Mouse (Mus musculus): Measurements from ENCODE around the gene Yod1. TPM values are rescaled to one million over a fixed set of nuclear protein-coding genes. Genes with fewer than 3 reads are reported as not detected.

Gene Yod1
- polyA plus RNA-seq, 1 experiment from 2014 or later = 18.4 TPM

DNA sequence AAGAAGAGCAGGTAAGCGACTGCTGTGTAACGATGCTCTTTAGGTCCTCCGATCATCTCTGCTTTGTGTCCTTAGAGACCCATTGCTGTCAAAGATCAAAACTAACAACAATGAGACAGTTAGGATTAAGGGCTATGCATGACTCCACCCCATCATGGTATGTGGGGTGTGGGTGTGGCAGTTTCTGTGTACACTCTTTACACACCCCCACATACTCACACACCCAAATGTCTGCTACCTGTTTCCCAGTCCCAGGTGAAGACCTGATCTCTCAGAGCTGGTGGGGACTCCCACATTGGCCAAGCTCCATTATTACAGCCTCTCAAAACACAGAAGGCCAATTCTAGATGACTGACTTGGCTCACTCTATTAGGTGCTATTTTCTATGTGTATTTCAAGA is 28.5 kb downstream of the Yod1 start:
- no peak overlapping the region for H3K9ac ChIP-seq
- no peak overlapping the region for H3K4me2 ChIP-seq
- no peaks in the 10 kb centered on the region for H3K27me3 ChIP-seq
- H3K4me3 ChIP-seq = no peak overlapping the region
- no peak for ATAC-seq (ENCODE audit: low FRiP score)
- no peaks in the 10 kb centered on the region for H3K36me3 ChIP-seq
- no peaks in the 10 kb centered on the region for H3K4me1 ChIP-seq (replicated peaks)
- WGBS = 95% methylated on average over 3 of the region's 3 CpGs
- H3K9me3 ChIP-seq = no peaks in the 10 kb centered on the region
- H3K27ac ChIP-seq = no peak overlapping the region

DNA sequence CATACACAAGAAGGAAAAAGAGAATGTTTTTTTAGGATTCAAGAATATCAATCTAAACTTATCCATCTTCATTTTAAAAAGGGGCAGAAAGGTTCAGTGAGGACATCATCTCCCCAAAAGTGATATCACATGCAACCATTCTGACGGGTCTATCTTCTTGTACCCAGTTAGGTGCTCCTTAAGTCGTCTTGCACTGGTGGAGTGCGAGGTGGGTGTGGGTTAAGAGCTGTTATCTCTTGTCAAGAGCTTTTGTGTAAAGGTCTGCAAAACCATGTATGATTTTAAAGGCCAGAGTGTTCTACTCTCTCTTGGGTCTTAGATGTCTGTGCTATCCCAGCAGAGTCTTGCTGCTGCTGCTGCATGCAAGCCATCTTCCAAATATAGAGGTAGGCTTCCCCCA is 29.7 kb downstream of the Yod1 start:
- Histone ChIP-seq H3K4me2 (no peak overlapping the region), H3K4me1 (replicated peaks) (no peaks in the 10 kb centered on the region), H3K27ac (no peak overlapping the region), H3K4me3 (no peak overlapping the region), H3K27me3 (no peaks in the 10 kb centered on the region), H3K36me3 (no peaks in the 10 kb centered on the region), H3K9ac (no peak overlapping the region), H3K9me3 (no peaks in the 10 kb centered on the region)
- no peak for ATAC-seq (ENCODE audit: low FRiP score)
- 93% methylated on average over 3 of the region's 3 CpGs for WGBS

DNA sequence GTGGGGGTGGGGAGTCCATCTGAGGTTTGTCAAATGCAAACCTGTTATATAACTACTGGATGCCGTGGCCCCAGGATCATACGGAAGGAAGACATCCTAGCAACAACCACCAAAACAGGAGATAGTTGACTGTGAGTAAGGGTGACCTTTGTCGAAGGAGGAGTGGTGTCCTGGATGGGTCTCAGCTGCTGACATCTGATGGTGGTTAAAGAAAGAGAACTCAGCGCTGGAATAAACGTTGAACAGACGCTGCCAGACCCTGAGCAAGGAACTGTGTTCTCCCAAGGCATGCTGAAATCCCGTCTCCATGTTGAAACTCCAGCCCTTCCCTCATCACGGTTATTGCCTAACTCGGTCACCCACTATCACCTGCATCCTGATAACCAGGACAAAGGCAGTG is 42.6 kb downstream of the Yod1 start:
- Histone ChIP-seq H3K27ac (no peak overlapping the region), H3K27me3 (no peaks in the 10 kb centered on the region), H3K36me3 (no peaks in the 10 kb centered on the region), H3K9ac (no peak overlapping the region), H3K4me1 (replicated peaks) (no peaks in the 10 kb centered on the region), H3K9me3 (no peaks in the 10 kb centered on the region), H3K4me2 (no peak overlapping the region), H3K4me3 (no peak overlapping the region)
- 88% methylated on average over 9 of the region's 9 CpGs for WGBS
- no peak for ATAC-seq (ENCODE audit: low FRiP score)

DNA sequence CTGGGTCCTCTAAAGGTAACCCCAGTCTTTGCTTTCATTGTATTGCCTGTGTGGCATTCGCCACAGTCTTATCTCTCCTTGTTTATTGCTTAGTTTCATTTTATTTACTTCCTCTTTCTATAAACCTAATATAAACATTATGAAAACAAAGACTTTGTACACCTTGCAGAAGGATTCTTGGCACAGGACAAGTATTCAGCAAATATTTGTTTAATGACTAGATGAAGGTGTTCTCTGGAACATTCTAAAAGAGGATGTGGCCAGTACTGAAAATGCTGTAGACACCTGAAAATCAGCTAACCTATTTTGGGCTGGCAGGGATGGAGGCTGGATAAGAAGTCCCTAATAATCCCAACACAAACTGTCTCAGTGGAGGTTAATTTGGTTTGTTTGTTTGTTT is 44.5 kb downstream of the Yod1 start:
- Histone ChIP-seq H3K27ac (no peak overlapping the region), H3K4me2 (no peak overlapping the region), H3K9ac (no peak overlapping the region), H3K4me1 (replicated peaks) (no peaks in the 10 kb centered on the region), H3K4me3 (no peak overlapping the region), H3K36me3 (no peaks in the 10 kb centered on the region), H3K27me3 (no peaks in the 10 kb centered on the region), H3K9me3 (no peaks in the 10 kb centered on the region)
- ATAC-seq (ENCODE audit: low FRiP score) = no peak
- 89% methylated on average over 1 of the region's 1 CpGs for WGBS

DNA sequence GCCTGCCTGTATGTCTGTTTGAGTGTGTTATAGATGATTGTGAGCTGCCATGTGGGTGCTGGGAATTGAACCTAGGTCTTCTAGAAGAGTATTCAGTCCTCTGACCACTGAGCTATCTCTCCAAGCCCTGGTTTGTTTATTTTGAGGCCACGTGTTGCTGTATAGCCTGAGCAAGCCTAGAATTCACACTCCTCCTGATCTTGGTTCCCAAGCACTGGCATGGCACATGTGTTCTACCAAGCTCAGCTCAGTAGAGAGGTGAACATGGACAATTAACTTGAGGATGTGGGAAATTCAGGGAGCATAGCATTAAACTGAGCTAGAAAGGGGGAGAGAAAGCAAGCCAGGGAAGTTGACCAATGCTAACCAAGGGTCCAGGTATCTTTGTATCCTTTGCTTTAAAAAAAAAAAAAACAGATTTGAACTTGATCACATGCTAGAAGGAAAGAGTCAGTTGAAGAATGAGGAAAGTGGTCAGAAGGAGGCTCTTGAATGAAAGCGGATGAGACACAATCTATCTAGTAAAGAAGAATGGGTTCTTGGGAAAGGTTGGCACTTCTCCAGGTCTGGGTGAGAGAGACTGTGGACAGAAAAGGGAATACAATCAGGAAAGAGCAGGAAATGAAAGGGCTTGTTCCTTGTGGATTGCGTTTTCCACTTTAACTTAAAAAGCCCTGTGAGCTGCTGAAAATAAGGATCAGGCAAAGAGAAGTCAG is 45.1 kb downstream of the Yod1 start:
- WGBS = 88% methylated on average over 3 of the region's 3 CpGs
- no peak overlapping the region for H3K9ac ChIP-seq
- H3K27ac ChIP-seq = no peak overlapping the region
- no peak overlapping the region for H3K4me2 ChIP-seq
- no peaks in the 10 kb centered on the region for H3K9me3 ChIP-seq
- H3K4me1 ChIP-seq (replicated peaks) = no peaks in the 10 kb centered on the region
- no peaks in the 10 kb centered on the region for H3K27me3 ChIP-seq
- no peak overlapping the region for H3K4me3 ChIP-seq
- H3K36me3 ChIP-seq = no peaks in the 10 kb centered on the region
- no peak for ATAC-seq (ENCODE audit: low FRiP score)

DNA sequence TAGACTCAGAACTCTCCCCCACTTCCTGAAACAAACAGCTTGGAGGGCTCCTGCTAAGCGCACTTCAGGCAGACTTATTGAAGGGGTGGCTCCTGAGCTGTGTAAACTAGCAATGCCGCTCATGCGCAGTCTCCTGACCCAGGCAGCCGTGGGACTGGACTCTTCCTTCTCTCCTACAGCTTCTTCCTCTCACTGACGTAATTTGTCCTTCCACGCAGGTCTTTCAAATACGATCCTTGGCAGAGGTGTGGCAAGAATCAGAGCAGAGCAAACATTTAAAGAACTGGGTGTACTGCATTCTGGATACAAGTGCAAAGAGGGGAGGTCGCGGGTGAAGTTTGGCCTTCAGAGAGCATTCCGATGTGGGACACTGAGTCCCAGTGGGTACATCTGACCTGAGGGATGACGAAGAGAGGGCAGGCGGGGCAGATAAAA is 46.9 kb downstream of the Yod1 start:
- no peaks in the 10 kb centered on the region for H3K27me3 ChIP-seq
- no peaks in the 10 kb centered on the region for H3K9me3 ChIP-seq
- no peak for ATAC-seq (ENCODE audit: low FRiP score)
- no peaks in the 10 kb centered on the region for H3K4me1 ChIP-seq (replicated peaks)
- 91% methylated on average over 12 of the region's 12 CpGs for WGBS
- H3K27ac ChIP-seq = no peak overlapping the region
- no peaks in the 10 kb centered on the region for H3K36me3 ChIP-seq
- H3K4me2 ChIP-seq = no peak overlapping the region
- H3K4me3 ChIP-seq = no peak overlapping the region
- no peak overlapping the region for H3K9ac ChIP-seq

DNA sequence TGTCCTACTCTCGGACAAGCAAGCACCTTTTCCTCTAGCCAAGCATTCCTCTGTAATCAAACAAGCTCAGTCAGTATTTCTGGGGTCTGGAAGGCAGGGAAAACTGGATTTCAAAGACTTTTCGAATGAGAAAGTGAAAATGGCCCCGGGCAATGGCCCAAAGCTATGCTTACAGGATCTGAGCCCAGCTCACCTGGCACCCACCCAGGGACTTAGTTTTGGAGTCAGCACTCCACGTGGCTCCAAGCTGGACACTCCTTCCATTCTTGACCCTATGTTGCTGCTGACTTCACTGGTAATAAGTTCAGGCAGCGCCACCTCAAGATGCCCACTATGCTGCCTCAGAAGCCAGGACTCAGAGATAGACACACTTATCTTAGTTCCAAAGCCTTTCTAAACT is 49.9 kb downstream of the Yod1 start:
- Histone ChIP-seq H3K4me2 (no peak overlapping the region), H3K36me3 (no peaks in the 10 kb centered on the region), H3K9ac (no peak overlapping the region), H3K4me1 (replicated peaks) (no peaks in the 10 kb centered on the region), H3K9me3 (no peaks in the 10 kb centered on the region), H3K4me3 (no peak overlapping the region), H3K27ac (no peak overlapping the region), H3K27me3 (no peaks in the 10 kb centered on the region)
- 89% methylated on average over 5 of the region's 5 CpGs for WGBS
- no peak for ATAC-seq (ENCODE audit: low FRiP score)

DNA sequence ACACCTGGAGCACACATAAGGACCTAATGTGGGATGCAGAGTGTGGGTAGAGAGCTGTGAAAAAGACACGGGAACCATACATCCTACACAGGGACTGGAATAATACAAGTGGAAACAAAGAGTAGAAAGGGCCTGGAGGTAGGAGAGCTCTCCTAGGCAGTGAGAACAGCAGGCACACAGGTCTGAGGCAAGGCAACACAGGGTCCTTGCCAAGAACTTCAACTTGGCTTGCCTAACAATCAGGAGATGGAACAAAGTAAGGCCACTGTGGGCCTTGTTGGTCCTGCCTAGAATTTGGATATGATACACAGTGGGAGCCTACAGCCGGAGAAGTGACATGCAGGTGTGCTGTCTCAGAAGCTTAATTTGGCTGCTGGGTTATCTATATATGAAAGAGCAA is 52.8 kb downstream of the Yod1 start:
- Histone ChIP-seq H3K4me1 (replicated peaks) (no peaks in the 10 kb centered on the region), H3K27ac (no peak overlapping the region), H3K27me3 (no peaks in the 10 kb centered on the region), H3K36me3 (no peaks in the 10 kb centered on the region), H3K4me3 (no peak overlapping the region), H3K9ac (no peak overlapping the region), H3K4me2 (no peak overlapping the region), H3K9me3 (no peaks in the 10 kb centered on the region)
- 93% methylated on average over 2 of the region's 2 CpGs for WGBS
- no peak for ATAC-seq (ENCODE audit: low FRiP score)

DNA sequence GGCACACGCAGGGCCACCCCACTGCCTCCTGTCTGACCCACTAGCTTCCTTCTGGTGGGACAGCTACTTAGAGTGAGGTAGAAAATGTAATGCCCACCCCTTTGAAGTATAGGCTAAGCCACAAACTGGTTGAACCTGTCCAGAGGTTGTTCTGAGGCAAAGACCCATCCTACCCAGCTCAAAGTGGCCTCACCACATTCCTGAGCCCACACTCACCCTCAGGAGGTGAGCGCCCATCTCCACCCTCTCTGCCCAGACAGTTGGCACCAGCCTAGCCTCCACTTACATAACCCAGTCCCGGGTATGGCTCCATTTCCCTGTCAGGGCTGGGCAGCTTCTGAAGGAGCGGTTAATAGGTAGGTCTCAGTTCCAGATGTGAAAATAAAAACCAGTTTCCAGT is 53.4 kb downstream of the Yod1 start:
- no peak for ATAC-seq (ENCODE audit: low FRiP score)
- Histone ChIP-seq H3K27me3 (no peaks in the 10 kb centered on the region), H3K4me1 (replicated peaks) (no peaks in the 10 kb centered on the region), H3K4me3 (no peak overlapping the region), H3K27ac (no peak overlapping the region), H3K9me3 (no peaks in the 10 kb centered on the region), H3K9ac (no peak overlapping the region), H3K4me2 (no peak overlapping the region), H3K36me3 (no peaks in the 10 kb centered on the region)
- 91% methylated on average over 4 of the region's 4 CpGs for WGBS

DNA sequence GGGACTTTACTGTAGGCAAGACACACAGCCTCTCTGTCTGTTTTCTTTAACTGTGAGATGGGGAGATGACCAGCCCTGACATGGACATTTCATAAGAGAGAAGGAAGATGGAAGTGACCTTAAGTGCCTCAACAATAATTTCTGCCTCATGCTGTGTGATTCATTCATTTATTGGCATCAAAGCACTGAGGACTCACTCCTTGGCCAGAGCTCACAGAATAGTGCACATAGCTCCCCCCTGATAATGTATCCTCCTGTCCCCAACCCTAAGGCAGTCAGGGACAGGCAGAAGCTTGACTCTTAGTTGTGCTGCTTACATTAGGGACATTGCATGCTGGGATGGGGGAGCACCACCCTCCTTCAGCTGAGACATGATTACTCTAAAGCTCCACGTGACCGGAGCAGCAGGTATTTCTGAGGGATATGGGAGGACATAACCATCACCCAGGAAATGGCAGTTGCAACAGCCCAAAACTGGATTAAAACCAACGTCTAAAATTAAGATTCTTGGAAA is 53.9 kb downstream of the Yod1 start:
- Histone ChIP-seq H3K9ac (no peak overlapping the region), H3K4me2 (no peak overlapping the region), H3K9me3 (no peaks in the 10 kb centered on the region), H3K4me1 (replicated peaks) (no peaks in the 10 kb centered on the region), H3K4me3 (no peak overlapping the region), H3K27ac (no peak overlapping the region), H3K36me3 (no peaks in the 10 kb centered on the region), H3K27me3 (no peaks in the 10 kb centered on the region)
- no peak for ATAC-seq (ENCODE audit: low FRiP score)
- 77% methylated on average over 3 of the region's 3 CpGs for WGBS

Other genes starting within 250 kb of the Yod1 start
- gene Zp3r, start 87.7 kb upstream of the Yod1 start, polyA plus RNA-seq (2015; fragmentation: Nextera tagmentation; extraction: Ambion mirVana) = not detected in 2 replicates
- gene C4bp, start 55.7 kb upstream of the Yod1 start, polyA plus RNA-seq (2015; fragmentation: Nextera tagmentation; extraction: Ambion mirVana) = not detected in 2 replicates
- gene Gm29427, start 1.5 kb upstream of the Yod1 start, polyA plus RNA-seq (2015; fragmentation: Nextera tagmentation; extraction: Ambion mirVana) = 0.16 TPM in 1 of 2 replicates, not detected in the other
- gene Pfkfb2, start 11.9 kb downstream of the Yod1 start, polyA plus RNA-seq (2015; fragmentation: Nextera tagmentation; extraction: Ambion mirVana) = 19.5 and 21.8 TPM in 2 replicates
- 0.51 and 0.63 TPM in 2 replicates for gene AA986860, start 14.6 kb downstream of the Yod1 start, polyA plus RNA-seq (2015; fragmentation: Nextera tagmentation; extraction: Ambion mirVana)
- not detected in 2 replicates for gene Fcamr, start 83.6 kb downstream of the Yod1 start, polyA plus RNA-seq (2015; fragmentation: Nextera tagmentation; extraction: Ambion mirVana)
- not detected in 2 replicates for gene Pigr, start 109.4 kb downstream of the Yod1 start, polyA plus RNA-seq (2015; fragmentation: Nextera tagmentation; extraction: Ambion mirVana)
- gene Fcmr, start 148.3 kb downstream of the Yod1 start, polyA plus RNA-seq (2015; fragmentation: Nextera tagmentation; extraction: Ambion mirVana) = 0.51 TPM in 1 of 2 replicates, not detected in the other
- not detected in 2 replicates for gene Il24, start 170.1 kb downstream of the Yod1 start, polyA plus RNA-seq (2015; fragmentation: Nextera tagmentation; extraction: Ambion mirVana)
- not detected in 2 replicates for gene Il20, start 194.1 kb downstream of the Yod1 start, polyA plus RNA-seq (2015; fragmentation: Nextera tagmentation; extraction: Ambion mirVana)
- not detected in 2 replicates for gene Il19, start 222.8 kb downstream of the Yod1 start, polyA plus RNA-seq (2015; fragmentation: Nextera tagmentation; extraction: Ambion mirVana)

Measured in hindbrain, embryonic 13.5 days (tissue).